In the genomic region with DNA sequence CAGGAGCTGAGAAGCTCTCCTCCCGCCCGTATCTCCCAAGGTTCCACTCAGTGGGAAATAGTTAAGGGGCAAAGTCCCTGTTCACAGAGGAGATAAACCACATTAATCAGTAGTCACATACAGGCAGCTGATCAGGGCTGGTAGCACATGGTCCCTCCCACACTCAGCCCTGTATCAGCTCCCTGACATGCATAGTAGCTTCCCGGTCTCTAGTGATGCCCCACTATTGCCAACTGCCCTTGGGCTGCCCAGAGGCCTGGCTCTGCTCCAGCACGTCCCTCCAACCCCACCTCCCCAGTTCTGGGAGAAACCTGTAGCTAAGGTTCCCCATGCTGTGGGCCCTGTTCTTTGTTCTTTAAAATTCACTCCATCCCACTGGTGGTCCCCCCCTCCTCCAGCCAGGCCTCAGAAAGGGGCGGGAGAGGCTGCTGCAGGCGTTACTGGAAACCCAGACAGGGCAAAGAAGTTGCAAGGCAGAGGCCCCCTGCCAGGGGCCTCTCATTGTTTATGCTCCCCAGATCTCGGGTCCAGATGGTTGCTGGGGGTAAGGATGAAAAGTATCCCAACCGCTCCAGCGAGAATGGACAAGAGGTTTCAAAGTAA, we compare ENCODE assay signal across 8 mouse cellular contexts. TPM values are rescaled to one million over a fixed set of nuclear protein-coding genes. Genes with fewer than 3 reads are reported as not detected.
DNase-seq lines count a peak whose midpoint lies in the region; ATAC-seq and TF ChIP-seq lines count a peak whose summit lies in the region.

No protein-coding gene starts in this region.

- TF ChIP-seq CTCF in midbrain, postnatal 0 days (IDR thresholded peaks at IDR 0.05) = no peak

- no peaks in the 10 kb centered on the region for H3K9me3 ChIP-seq in heart, embryonic 12.5 days (replicated peaks)
- no peaks in the 10 kb centered on the region for H3K9me3 ChIP-seq in forebrain, embryonic 10.5 days
- no peaks in the 10 kb centered on the region for H3K9me3 ChIP-seq in midbrain, postnatal 0 days (ENCODE audit: low read length)

- peak overlapping the region; percentile 72 for H3K4me3 ChIP-seq in heart, embryonic 12.5 days
- peak overlapping the region; percentile 92 for H3K4me3 ChIP-seq in forebrain, embryonic 10.5 days
- H3K4me3 ChIP-seq in midbrain, postnatal 0 days (ENCODE audit: low read depth, low read length) = peak overlapping the region; percentile 89

- no peaks in the 10 kb centered on the region for H3K27me3 ChIP-seq in heart, embryonic 12.5 days (replicated peaks)
- H3K27me3 ChIP-seq in forebrain, embryonic 10.5 days (ENCODE audit: poor library complexity, severe bottlenecking) = peaks cover 4% of the 10 kb centered on the region; the same call in 1 of the 2 replicates
- no peaks in the 10 kb centered on the region for H3K27me3 ChIP-seq in midbrain, postnatal 0 days (ENCODE audit: insufficient read depth, low read length)

- peaks cover 55% of the 10 kb centered on the region for H3K4me1 ChIP-seq in heart, embryonic 12.5 days (replicated peaks)
- H3K4me1 ChIP-seq in forebrain, embryonic 10.5 days = peaks cover 70% of the 10 kb centered on the region
- peaks cover 12% of the 10 kb centered on the region for H3K4me1 ChIP-seq in midbrain, postnatal 0 days (ENCODE audit: insufficient read depth, low read length)

- H3K27ac ChIP-seq in heart, embryonic 12.5 days (ENCODE audit: poor library complexity, severe bottlenecking) = peak overlapping the region; percentile 80
- H3K27ac ChIP-seq in forebrain, embryonic 10.5 days = peak overlapping the region; percentile 99
- peak overlapping the region; percentile 94 for H3K27ac ChIP-seq in midbrain, postnatal 0 days (ENCODE audit: low read depth, low read length)

- peak overlapping the region; percentile 83 for H3K4me2 ChIP-seq in heart, embryonic 12.5 days
- H3K4me2 ChIP-seq in midbrain, postnatal 0 days (ENCODE audit: low read depth, low read length, poor library complexity, severe bottlenecking) = peak overlapping the region; percentile 84

- peak overlapping the region; percentile 86 for H3K9ac ChIP-seq in heart, embryonic 12.5 days
- peak overlapping the region; percentile 93 for H3K9ac ChIP-seq in midbrain, postnatal 0 days (replicated peaks; ENCODE audit: low read length, poor library complexity, severe bottlenecking)

- WGBS in heart, embryonic 12.5 days = 4% methylated on average over 9 of the region's 9 CpGs
- under 1% methylated on average over 9 of the region's 9 CpGs for WGBS in forebrain, embryonic 10.5 days
- 3% methylated on average over 9 of the region's 9 CpGs for WGBS in midbrain, postnatal 0 days

- no peak for DNase-seq in heart, postnatal 25 days (ENCODE audit: low spot score)
- peak; percentile 61 for DNase-seq in Muller cell, postnatal 12 days (ENCODE audit: inconsistent ontology term)
- peak; percentile 75 for DNase-seq in forebrain, embryonic 10.5 days (ENCODE audit: extremely low spot score, low spot score)
- DNase-seq in kidney, postnatal 14 days = peak; percentile 40
- peak; percentile 54 for DNase-seq in midbrain, postnatal 0 days (ENCODE audit: low spot score)
- no peak for DNase-seq in frontal cortex, postnatal 10 days (ENCODE audit: low spot score in 2 of 2)
- DNase-seq in layer of hippocampus, adult 9-10 months (ENCODE audit: low spot score) = no peak

- intact Hi-C loops in heart, postnatal 25 days (cut with DNase I) = loop anchor here (1.0 to 2.0 kb wide), 3 partner anchors 13 to 61 kb away; no protein-coding TSS in a partner anchor

- no peaks in the 10 kb centered on the region for H3K36me3 ChIP-seq in heart, embryonic 12.5 days
- H3K36me3 ChIP-seq in forebrain, embryonic 10.5 days (replicated peaks) = peaks cover 38% of the 10 kb centered on the region
- no peaks in the 10 kb centered on the region for H3K36me3 ChIP-seq in midbrain, postnatal 0 days (ENCODE audit: insufficient read depth, low read length)

- no peak for ATAC-seq in heart, embryonic 12.5 days (ENCODE audit: insufficient number of reproducible peaks, low FRiP score)
- ATAC-seq in midbrain, postnatal 0 days (ENCODE audit: low FRiP score) = no peak

RNA-seq across cellular contexts. Expression of a gene that starts 1.8 kb away (rescaled TPM):
- polyA plus RNA-seq in heart, embryonic 12.5 days (2016; fragmentation: Nextera tagmentation; extraction: Ambion mirVana) = 23.2 and 24.3 TPM in 2 replicates
- 10 to 100 TPM; 12.5 to 17.7 TPM for total RNA-seq in heart, postnatal 25 days (2021)
- polyA plus RNA-seq in forebrain, embryonic 10.5 days (2016; fragmentation: Nextera tagmentation; extraction: Ambion mirVana) = 107 TPM in 2 replicates
- 88.0 and 89.5 TPM in 2 replicates for total RNA-seq in midbrain, postnatal 0 days (2014; rRNA removed)
- polyA plus RNA-seq in midbrain, postnatal 0 days (2015; fragmentation: Nextera tagmentation; extraction: Ambion mirVana) = 60.3 and 63.2 TPM in 2 replicates

RNA-seq across cellular contexts. Expression of a gene that starts 40.0 kb away (rescaled TPM):
- polyA plus RNA-seq in heart, embryonic 12.5 days (2016; fragmentation: Nextera tagmentation; extraction: Ambion mirVana) = not detected in 2 replicates
- total RNA-seq in heart, postnatal 25 days (2021) = not detected
- 0.28 and 0.40 TPM in 2 replicates for polyA plus RNA-seq in forebrain, embryonic 10.5 days (2016; fragmentation: Nextera tagmentation; extraction: Ambion mirVana)
- 0.22 TPM in 1 of 2 replicates, not detected in the other for total RNA-seq in midbrain, postnatal 0 days (2014; rRNA removed)
- polyA plus RNA-seq in midbrain, postnatal 0 days (2015; fragmentation: Nextera tagmentation; extraction: Ambion mirVana) = 0.20 TPM in 2 replicates

Comparison
In these comparisons a context has a peak if more than half of its experiments do, and no peak if none do; other contexts are left out.
1. DNase-seq: peak in Muller cell, postnatal 12 days (single experiment), forebrain, embryonic 10.5 days (single experiment), kidney, postnatal 14 days (single experiment) and midbrain, postnatal 0 days (single experiment); none in heart, postnatal 25 days (single experiment), frontal cortex, postnatal 10 days (0 of 2) and layer of hippocampus, adult 9-10 months (single experiment).
2. Peak in every context shown above with its lines, with median percentiles within 50 percentile points of each other: H3K27ac ChIP-seq and H3K4me3 ChIP-seq.